Mouse (Mus musculus) limb, embryonic 12.5 days (tissue): ENCODE measurements around the gene Fam118b. TPM values are rescaled to one million over a fixed set of nuclear protein-coding genes. Genes with fewer than 3 reads are reported as not detected.

Source experiments
- ATAC-seq: fragments of 200-750 bp; cut with Nextera tagmentation; 2 replicates; pipeline ENCODE4 v1.8.0; 2017; ENCODE audit warnings: low read depth, moderate TSS enrichment; ENCODE audit not compliant: insufficient number of reproducible peaks, insufficient read depth, low FRiP score, low TSS enrichment
- H3K27ac ChIP-seq: fragments of 300-500 bp; sonication (generic); 2 replicates; pipeline ENCODE4 v1.5.1; 2016; ENCODE audit warnings: mild to moderate bottlenecking, moderate library complexity
- H3K27me3 ChIP-seq: fragments of 300-500 bp; sonication (generic); 2 replicates; pipeline ENCODE4 v1.6.1; 2016; ENCODE audit warnings: mild to moderate bottlenecking, moderate library complexity
- H3K36me3 ChIP-seq: fragments of 300-500 bp; sonication (generic); 2 replicates; pipeline ENCODE4 v1.6.1; 2016; ENCODE audit warnings: mild to moderate bottlenecking, moderate library complexity
- H3K4me1 ChIP-seq: fragments of 300-500 bp; sonication (generic); replicated peaks from 2 replicates; pipeline ENCODE4 v1.6.1; 2016
- H3K4me2 ChIP-seq: fragments of 300-500 bp; sonication (generic); 2 replicates; pipeline ENCODE4 v1.6.1; 2016; ENCODE audit warnings: mild to moderate bottlenecking, moderate library complexity
- H3K4me3 ChIP-seq: fragments of 300-500 bp; sonication (generic); replicated peaks from 2 replicates; pipeline ENCODE4 v1.5.1; 2016; ENCODE audit warnings: mild to moderate bottlenecking
- H3K9ac ChIP-seq: fragments of 300-500 bp; sonication (generic); replicated peaks from 2 replicates; pipeline ENCODE4 v1.6.1; 2016; ENCODE audit warnings: mild to moderate bottlenecking, moderate library complexity
- H3K9me3 ChIP-seq: fragments of 300-500 bp; sonication (generic); 2 replicates; pipeline ENCODE4 v1.6.1; 2016; ENCODE audit warnings: mild to moderate bottlenecking, moderate library complexity
- WGBS: fragments of 180-500 bp; shearing (Covaris S2); methylation state at CpG from one replicate; pipeline ENCODE4 v1.1.7; 2016; 5-methylcytosine and 5-hydroxymethylcytosine counted together
- polyA plus RNA-seq: library from polyadenylated mRNA; unstranded; fragments of >200 nt; fragmentation: Nextera tagmentation; extraction: Ambion mirVana; gene quantifications from 2 replicates; pipeline ENCODE4 v1.2.1, GENCODE M21; 2016

Gene Fam118b
- polyA plus RNA-seq, 1 experiment from 2014 or later: 52.7 TPM

DNA sequence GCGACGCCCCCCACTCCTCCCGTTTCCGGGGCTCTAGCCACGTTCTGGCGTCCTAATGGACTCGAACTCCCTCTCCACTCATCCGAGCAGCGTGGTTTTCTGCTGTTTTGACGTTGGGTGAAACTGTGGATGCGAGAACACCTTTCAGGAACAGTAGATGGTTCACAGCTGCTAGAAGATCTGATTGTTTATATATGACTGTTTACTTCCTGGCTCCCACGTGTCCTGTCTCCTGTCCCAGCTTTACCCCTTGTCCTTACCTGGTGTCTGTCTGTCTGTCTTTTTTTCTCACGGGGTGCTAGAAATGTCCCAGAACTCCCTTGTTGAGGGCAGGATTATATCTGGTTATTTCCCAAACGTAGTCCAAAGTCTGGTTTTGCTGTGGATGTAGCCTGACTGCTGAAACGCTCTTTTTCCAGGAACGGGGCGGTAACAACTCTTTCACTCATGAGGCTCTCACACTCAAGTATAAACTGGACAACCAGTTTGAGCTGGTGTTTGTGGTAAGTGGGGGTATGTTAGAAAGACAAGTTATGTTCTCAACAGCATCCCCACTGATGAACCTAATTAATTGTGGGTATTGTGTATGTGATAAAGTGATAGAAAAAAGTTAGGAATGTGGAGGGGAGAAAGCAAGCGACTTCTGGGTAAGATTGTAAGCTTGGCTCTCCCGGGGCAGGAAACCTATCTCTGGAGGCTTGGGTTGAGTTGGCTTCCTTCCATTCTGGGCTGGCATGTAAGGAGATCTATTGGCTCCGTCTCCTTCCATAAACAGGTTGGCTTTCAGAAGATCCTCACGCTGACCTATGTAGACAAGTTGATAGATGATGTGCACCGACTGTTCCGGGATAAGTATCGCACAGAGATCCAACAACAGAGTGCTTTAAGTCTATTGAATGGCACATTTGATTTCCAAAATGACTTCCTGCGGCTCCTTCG, 55.8 kb downstream of the Fam118b start:
- Histone ChIP-seq H3K36me3 (peaks cover 70% of the 10 kb centered on the region), H3K27me3 (no peaks in the 10 kb centered on the region), H3K4me1 (peaks cover 16% of the 10 kb centered on the region), H3K9me3 (no peaks in the 10 kb centered on the region), H3K4me3 (peak overlapping the region; percentile 86), H3K27ac (peak overlapping the region; percentile 62), H3K4me2 (peak overlapping the region; percentile 91), H3K9ac (peak overlapping the region; percentile 85)
- ATAC-seq: no peak
- WGBS: 36% methylated on average over 26 of the region's 26 CpGs

DNA sequence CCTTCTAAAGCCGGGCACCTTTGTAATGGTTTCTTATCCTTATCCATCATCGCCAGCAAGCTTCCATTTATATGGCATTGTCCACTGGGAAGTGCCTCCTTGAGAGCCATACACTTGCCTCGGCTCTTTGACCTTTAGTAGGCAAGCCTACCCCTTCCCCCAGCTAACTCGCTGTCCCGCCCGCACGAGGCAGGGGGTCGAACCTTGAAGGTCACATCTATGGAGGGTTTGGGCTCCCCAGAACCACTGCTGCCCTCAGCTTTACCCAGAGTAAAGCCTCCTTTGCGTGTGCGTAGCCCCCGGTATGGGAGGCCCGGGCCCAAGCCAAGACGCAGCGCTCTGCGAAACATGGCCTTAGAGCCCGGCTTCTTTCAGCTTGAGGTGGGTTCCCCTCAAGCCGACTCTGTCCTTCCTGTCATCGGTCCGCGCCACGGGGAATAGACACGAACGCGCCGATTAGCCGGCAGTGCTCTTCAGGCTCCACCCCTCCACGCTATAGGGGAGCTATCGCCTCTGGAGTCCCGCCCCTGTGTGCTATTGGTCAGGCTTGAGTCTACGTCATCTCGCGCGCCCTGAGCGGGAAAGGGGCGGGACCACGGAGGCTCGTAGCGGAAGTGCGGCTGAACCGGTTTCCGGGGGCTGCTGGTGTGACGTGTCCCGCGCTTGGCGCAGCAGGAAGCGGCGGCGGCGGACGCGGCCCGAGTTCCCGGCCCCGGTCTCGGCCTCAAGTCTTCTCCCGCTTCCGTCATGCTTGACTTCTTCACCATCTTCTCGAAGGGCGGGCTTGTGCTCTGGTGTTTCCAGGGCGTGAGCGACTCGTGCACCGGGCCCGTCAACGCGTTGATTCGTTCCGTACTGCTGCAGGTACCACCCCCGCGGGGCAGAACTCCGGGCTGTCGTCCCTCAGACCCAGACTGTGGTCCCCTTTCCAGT, 56.8 kb downstream of the Fam118b start, which contains the start of gene Foxred1:
Gene Foxred1, minus strand, starts transcription at position 514 of the 933 bp plus-strand sequence.
- peaks cover 70% of the 10 kb centered on the region for H3K36me3 ChIP-seq

DNA sequence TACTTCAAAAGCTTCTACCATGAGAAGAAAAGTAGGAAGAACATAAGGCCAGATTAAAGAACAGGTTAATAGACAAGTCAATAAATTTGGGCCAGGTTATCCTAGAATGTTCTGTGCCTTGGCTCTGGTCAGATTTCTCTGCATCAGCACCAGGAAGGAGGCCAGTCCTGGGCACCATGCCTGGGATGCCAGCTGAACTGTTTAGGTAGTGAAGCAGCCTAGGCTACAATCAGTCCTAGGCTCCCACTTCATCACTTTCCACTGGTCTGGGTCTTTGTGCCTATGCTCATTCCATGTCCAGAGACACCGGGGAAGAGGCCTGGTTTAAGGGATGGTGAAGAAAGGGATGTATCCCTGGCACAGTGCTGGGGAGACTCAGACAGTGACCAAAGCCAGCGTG, 63.2 kb downstream of the Fam118b start:
- no peak overlapping the region for H3K4me2 ChIP-seq
- H3K9ac ChIP-seq: no peak overlapping the region
- H3K4me1 ChIP-seq: peaks cover 10% of the 10 kb centered on the region; the same call in 1 of the 2 replicates
- WGBS: 98% methylated on average over 2 of the region's 2 CpGs
- no peak overlapping the region for H3K27ac ChIP-seq
- H3K4me3 ChIP-seq: no peak overlapping the region
- no peaks in the 10 kb centered on the region for H3K9me3 ChIP-seq
- ATAC-seq: no peak
- H3K36me3 ChIP-seq: peaks cover 50% of the 10 kb centered on the region
- H3K27me3 ChIP-seq: no peaks in the 10 kb centered on the region

More for the DNA sequence above, 56.8 kb downstream of the Fam118b start, which contains the start of gene Foxred1:
- Histone ChIP-seq H3K9ac (peak within 1 kb of the TSS; percentile 85), H3K4me1 (peaks cover 16% of the 10 kb centered on the region), H3K27me3 (no peaks in the 10 kb centered on the region), H3K9me3 (no peaks in the 10 kb centered on the region), H3K4me3 (peak within 1 kb of the TSS; percentile 86), H3K4me2 (peak within 1 kb of the TSS; percentile 91), H3K27ac (peak within 1 kb of the TSS; percentile 91)
- under 1% methylated on average over 72 of the region's 72 CpGs for WGBS
- peak; percentile 100 for ATAC-seq

DNA sequence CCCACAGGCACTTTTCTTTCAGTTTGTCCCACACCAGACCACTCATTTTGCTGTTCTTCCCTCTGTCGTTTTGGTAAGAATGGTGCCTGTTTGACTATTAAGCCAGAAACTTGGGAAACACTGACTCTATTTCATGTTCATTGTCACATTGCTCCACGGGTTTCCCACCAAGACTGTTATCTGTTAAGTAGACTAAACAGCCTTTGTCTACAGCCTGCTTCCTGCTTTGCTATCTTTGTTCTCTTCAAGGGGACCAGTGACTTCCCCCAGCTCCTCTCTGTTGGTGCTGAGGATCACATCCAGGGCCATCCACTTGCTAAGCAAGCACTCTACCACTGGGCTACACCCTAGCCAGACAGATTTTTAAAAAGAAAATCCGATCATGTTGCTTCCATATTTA, 64.1 kb downstream of the Fam118b start:
- no peak overlapping the region for H3K9ac ChIP-seq
- no peak overlapping the region for H3K27ac ChIP-seq
- no peak for ATAC-seq
- H3K9me3 ChIP-seq: no peaks in the 10 kb centered on the region
- H3K36me3 ChIP-seq: peaks cover 42% of the 10 kb centered on the region
- H3K4me3 ChIP-seq: no peak overlapping the region
- 50% methylated on average over 3 of the region's 3 CpGs for WGBS
- no peak overlapping the region for H3K4me2 ChIP-seq
- H3K4me1 ChIP-seq: peaks cover 17% of the 10 kb centered on the region; the same call in 1 of the 2 replicates
- no peaks in the 10 kb centered on the region for H3K27me3 ChIP-seq

DNA sequence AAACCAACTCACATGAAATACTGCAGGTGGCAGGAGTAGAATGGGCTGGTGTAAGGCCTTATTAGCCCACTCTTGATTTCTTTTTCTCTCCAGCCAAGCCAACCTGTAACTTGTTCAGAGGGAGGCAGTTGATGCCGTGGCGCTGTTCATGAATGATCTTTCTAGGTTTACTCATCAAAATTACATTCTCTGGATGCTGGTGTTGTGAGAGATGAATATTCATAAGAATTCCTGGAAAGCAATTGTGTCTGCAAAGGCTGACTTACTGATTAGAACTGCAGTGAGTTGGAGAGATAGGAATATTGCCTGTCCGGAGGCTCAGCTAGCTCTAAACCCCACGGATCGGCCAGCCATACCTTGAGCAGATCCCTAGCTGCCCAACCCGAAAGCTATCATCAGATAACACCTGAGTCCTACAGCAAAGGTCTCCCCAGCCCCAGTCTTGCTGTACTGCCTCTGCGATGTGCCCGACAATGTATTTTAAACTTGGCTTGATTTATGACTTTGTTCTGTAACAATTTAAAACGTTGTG, 67.0 kb downstream of the Fam118b start:
- 0 out of 2 replicates have a peak overlapping the region, but pooled peaks have one; percentile 45 for H3K27ac ChIP-seq
- no peak for ATAC-seq
- peaks cover 15% of the 10 kb centered on the region for H3K36me3 ChIP-seq
- H3K4me2 ChIP-seq: peak overlapping the region; percentile 81
- no peaks in the 10 kb centered on the region for H3K27me3 ChIP-seq
- H3K4me1 ChIP-seq: peaks cover 20% of the 10 kb centered on the region; the same call in 1 of the 2 replicates
- peak overlapping the region; percentile 71 for H3K4me3 ChIP-seq
- WGBS: 60% methylated on average over 9 of the region's 9 CpGs
- H3K9me3 ChIP-seq: no peaks in the 10 kb centered on the region
- no peak overlapping the region for H3K9ac ChIP-seq

DNA sequence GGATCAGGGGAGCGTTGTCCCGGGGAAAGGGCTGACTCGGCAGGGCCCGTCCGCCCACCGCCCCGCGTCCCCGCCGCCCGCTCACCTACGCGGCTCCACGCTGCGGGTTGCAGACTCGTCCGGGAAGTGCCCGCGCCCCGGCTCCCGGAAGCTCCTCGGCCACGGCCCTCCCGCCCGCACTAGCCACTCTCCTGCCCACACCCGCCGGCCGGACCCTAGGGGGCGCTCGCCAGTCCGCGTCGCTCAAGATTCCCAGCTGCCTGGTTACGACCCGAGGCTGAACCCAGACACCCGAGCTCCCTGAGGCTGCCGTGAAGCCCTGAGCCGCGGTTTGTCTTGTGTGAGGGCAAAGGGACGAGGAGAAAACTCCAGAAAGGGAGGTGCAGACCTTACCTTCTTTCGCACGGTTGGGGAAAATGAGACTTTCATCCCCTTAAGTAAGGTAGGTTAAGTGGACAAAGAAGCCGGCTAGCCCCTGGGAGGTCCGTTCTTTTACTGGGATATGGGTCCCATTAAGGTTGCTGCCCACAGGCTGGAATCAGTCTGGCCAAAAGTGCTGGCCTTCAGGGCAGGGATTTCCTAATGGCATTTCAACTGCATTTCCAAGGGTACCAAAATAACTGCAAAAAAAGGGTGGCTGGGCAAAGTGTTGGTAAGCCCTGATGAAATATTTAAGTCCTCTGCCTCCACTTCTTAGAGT, 67.7 kb downstream of the Fam118b start, which contains the start of the genes Srpr and Tirap:
Gene Srpr, plus strand, starts transcription at position 404 of the 700 bp plus-strand sequence.
Gene Tirap, minus strand, starts transcription at position 520 of the 700 bp plus-strand sequence.
- no peaks in the 10 kb centered on the region for H3K9me3 ChIP-seq
- peaks cover 20% of the 10 kb centered on the region; the same call in 1 of the 2 replicates for H3K4me1 ChIP-seq
- H3K27me3 ChIP-seq: no peaks in the 10 kb centered on the region
- peak within 1 kb of the TSS; percentile 67 for H3K27ac ChIP-seq
- H3K9ac ChIP-seq: peak within 1 kb of the TSS; percentile 75
- H3K4me2 ChIP-seq: peak within 1 kb of the TSS; percentile 81
- H3K36me3 ChIP-seq: peaks cover 8% of the 10 kb centered on the region
- WGBS: under 1% methylated on average over 40 of the region's 44 CpGs
- ATAC-seq: peak; percentile 90
- H3K4me3 ChIP-seq: peak within 1 kb of the TSS; percentile 71

DNA sequence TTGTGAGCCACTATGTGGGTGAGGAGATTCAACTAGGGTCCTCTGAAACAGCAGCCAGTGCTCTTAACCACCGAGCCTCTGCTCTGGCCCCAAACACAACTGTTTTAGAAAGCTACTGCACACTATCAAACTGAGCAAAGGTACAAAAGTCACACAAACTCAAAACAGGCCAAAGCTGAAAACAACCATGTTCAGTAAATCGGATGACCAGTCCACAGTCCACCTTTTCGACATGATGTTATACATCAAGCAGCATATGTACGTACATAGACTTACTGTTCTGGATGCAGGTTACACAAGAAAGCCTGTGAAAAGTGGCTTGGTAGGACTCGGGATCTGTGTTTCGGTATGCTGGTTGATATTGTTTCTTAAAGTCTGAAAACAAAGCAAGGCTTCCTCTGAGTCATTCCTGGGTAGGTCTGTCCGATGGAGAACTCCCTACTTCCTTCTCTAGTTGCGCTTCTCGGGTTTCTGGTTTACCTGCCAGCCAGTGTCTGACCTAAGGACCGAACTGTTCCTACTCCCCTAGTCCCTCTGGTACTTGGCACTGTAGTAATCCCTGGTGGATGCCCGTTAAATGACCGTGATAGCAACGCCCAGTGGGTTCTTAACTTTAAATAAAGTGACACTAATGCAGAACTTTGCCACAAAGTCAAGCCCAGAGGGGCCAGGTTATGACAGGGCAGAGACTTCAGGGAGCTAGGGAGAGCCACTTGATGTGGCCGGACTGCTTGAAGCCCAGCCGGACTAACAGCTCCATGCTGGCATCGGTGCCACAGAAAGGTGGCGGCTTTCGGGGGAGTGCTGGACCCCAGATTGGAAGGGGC, 68.4 kb downstream of the Fam118b start:
- Histone ChIP-seq H3K27ac (peak overlapping the region; percentile 67), H3K9me3 (no peaks in the 10 kb centered on the region), H3K36me3 (peaks cover under 1% of the 10 kb centered on the region; the same call in 1 of the 2 replicates), H3K9ac (peak overlapping the region; percentile 75), H3K4me2 (peak overlapping the region; percentile 81), H3K4me1 (peaks cover 20% of the 10 kb centered on the region; the same call in 1 of the 2 replicates), H3K27me3 (no peaks in the 10 kb centered on the region), H3K4me3 (peak overlapping the region; percentile 71)
- ATAC-seq: peak; percentile 22; the same call in 1 of the 2 replicates
- 27% methylated on average over 18 of the region's 18 CpGs for WGBS

DNA sequence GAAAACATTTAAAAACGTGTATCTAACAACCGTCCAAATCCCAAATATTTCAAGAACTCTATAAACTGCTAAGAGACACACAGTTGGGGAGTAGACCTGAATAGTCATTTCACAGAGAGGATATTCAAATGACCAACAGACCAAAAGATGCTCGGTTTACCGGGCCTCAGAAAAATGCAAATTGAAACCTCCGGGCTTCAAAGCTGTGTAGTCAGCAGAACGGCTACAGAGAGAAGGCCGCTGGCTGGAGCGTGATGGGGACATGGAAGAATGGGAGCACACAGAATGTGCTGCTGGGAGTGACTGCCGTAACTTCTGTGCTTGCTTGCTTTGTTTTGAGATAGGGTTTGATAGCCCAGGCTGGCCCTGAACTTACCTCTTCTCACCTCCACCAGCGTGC, 69.3 kb downstream of the Fam118b start:
- Histone ChIP-seq H3K9ac (no peak overlapping the region), H3K27ac (no peak overlapping the region), H3K36me3 (no peaks in the 10 kb centered on the region), H3K9me3 (no peaks in the 10 kb centered on the region), H3K4me1 (peaks cover 20% of the 10 kb centered on the region; the same call in 1 of the 2 replicates), H3K27me3 (no peaks in the 10 kb centered on the region), H3K4me3 (no peak overlapping the region), H3K4me2 (peak overlapping the region; percentile 81; the same call in 1 of the 2 replicates)
- WGBS: 84% methylated on average over 10 of the region's 10 CpGs
- no peak for ATAC-seq

DNA sequence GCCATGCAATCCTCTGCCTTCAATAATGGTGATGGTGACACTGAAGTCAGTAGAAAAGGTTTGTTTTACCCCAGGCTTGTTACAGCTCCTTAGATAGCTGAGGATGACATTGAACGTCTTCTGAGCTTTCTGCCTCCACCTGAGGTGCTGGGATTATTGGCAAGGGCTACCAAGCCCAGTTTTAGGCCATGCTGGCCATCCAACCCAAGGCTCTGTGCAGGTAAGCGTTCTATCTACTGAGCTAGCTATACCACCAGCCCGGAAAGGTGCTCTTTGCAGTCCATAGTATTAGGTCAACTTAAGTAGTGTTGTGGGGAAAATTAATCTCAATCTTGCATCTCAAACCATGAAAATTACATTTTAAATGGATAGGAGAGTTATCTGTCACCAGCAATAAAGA, 70.0 kb downstream of the Fam118b start:
- H3K27ac ChIP-seq: no peak overlapping the region
- H3K9me3 ChIP-seq: no peaks in the 10 kb centered on the region
- no peak for ATAC-seq
- peaks cover 20% of the 10 kb centered on the region; the same call in 1 of the 2 replicates for H3K4me1 ChIP-seq
- 87% methylated on average over 3 of the region's 3 CpGs for WGBS
- H3K36me3 ChIP-seq: no peaks in the 10 kb centered on the region
- H3K27me3 ChIP-seq: no peaks in the 10 kb centered on the region
- H3K9ac ChIP-seq: no peak overlapping the region
- no peak overlapping the region for H3K4me3 ChIP-seq
- no peak overlapping the region for H3K4me2 ChIP-seq
